Mouse (Mus musculus): ENCODE data around the gene Rarb.

Rarb gene

DNA sequence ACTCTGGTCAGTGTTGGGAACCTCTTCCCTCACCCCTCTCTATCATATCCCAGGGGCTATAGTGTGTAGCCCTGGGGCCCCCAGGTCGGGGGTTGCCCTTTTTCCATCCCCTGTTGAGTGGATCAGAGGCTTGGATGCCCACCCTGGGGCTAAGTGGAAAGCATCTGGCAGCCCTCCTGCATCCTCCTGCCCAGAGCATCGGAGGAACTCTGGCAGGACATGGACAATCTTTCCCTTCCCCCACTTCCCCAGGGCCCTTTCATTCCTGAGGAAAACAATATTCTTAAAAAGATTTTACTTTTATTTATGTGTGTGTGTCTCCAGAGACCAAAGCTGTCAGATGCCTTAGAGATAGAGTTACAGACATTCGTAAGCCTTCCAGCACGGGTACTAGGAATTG, 281.5 kb downstream of the Rarb start:
- no peak for DNase-seq (ENCODE audit: low read depth, low spot score)

DNA sequence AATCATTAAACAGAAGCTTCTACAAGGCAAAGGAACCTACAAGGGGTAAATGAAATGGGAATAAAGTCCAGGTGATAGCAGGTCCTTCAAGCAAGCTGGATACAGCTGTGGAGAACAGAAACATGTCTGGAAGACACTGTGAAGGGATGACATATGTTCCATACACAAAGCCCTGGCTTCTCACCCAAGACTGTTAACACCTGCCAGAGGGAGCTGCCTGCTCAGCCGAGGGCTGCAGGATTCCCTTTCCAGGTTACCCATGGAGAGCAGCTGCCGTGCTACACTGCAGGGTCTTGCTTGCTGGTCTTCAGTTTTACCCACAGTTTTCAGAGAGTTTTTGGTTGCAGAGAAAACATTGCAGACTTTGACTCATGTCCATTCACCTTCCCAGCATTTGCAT, 290.3 kb downstream of the Rarb start:
- DNase-seq (ENCODE audit: low read depth, low spot score) = no peak

DNA sequence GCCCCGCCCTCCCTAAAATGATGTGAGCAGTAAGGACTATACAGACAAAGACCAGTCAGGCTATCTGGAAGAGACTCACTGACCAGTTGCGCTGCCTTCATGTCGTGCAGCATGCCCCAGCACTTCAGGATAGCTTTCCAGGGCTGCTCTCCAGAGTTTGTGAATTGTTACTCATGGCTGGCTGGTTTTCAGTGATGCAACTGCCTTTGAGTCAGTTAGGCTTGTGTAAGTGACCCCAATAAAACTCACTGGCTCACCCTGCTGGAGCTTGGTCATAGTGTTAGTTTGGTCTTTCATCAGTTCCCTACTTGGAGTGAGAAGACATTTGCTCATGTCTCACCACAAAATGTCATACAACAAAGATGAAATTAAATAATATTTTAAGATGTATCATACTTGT, 292.8 kb downstream of the Rarb start:
- no peak for DNase-seq (ENCODE audit: low read depth, low spot score)

DNA sequence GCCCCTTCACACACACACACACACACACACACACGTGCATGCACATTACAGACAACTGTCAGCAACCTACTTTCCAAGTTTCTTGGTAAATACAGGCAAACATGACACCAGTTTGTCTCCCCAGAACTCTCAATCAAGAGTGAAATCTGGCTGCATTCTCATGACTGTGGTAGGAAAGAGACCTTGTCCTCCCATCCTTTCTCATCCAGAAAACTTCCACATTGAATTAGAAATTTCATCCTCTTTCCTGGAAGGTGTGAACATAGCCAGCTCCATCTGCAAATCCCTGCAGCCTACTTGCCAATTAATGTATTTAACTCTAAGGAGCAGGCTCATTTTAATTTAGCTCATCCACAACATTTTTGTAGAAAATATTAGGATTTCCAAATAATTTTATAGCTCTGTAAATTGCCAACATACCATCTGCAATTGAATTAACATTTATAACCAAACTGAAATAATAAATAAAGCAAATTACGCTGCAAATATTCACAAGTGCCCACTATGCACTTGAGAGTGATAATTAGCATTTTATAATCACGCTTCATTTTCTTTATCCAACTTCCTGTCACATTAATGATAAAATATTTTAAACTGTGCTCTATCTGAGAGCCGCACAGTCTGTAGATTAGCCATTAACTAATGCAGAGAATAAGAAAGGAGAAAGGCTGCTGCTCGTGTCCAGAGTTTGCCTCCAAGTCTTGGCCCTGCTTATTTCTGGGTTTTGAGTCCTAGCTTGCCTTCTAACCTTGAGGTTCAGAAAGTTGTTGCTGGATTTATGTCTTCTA, 293.6 kb downstream of the Rarb start:
- DNase-seq (ENCODE audit: low read depth, low spot score) = no peak

DNA sequence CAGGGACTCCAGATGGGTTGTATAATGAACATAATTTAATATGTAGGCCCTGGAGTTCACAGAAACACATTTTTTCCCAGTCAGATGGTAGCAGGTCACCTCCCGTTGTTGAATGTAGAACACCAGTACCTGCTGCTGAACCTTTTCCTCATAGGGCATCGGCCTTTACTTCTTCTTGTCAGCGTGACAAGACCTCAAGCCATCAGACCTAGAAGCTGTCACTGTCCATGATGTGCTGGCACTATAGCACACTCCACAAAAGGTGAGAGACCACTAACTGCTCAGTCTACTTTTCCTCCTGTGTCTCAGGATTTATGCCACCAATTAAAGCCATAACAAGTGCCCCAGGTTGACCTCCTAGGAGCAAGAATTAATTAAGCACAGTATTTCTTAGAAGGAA, 296.1 kb downstream of the Rarb start:
- DNase-seq (ENCODE audit: low read depth, low spot score) = no peak

DNA sequence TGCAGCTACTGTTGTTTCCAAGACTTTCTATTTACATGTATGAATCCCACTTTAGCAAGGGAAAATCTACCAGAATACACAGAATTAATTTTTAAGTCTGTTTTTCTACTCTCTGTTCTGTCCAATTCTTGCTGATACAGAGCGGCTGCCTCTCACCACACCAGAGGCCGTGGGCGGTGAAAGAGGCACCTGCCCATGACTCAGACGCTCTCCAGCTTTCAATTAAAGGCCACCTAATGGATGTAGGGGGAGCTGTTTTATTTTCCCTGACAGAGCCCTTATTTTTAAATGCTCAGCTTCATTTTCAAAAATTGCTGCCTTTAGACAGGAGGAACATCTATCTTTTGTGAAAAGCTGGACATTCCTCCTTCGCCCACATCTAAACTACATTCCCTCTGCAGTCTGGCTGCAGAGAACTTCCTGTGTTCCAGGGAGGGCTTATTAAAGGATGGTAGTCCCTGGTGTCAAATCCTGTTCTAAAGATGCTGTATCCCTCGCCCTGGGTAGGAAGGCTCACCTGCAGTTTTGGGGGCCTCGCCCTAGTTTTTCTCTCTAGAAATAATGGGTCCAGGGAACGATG, 299.3 kb downstream of the Rarb start:
- DNase-seq (ENCODE audit: low read depth, low spot score) = no peak

DNA sequence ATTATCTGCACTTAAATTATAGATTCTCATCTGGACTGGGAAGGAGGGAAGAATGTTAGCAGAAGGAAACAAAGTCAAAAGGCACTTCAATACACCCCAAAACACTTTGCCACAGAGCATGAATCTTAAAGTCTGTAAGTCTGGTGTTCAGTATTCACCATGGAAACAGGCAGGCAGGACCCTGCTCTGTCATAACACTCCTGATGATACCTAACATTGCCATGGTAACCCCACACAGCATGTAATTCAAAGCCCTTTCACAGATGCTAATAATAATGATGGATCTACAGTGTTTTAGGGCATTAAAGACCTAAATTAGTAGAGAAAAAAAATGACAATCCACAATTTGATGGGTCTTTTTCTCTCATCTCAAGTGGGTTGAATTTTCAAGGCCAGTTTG, 301.0 kb downstream of the Rarb start:
- no peak for DNase-seq (ENCODE audit: low read depth, low spot score)

DNA sequence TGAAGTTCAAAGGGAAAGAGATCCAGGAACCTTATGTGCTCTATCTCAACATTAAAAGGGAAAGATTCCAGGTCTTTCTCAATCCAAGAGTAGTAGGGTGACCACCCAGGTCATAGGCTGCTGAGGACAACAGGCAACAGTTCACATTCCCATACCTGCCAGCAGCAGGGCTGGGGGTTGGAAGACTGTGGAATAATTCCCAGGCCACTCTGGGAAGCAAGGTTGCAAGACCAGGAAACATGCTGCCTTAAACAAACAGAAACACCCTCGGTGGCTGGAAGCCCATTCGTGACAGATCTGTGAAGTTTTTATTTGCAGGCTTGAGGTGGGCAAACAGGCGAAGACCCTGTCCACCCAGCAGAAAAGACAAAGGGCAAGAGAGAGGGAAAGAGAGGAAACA, 303.2 kb downstream of the Rarb start:
- no peak for DNase-seq (ENCODE audit: low read depth, low spot score)

DNA sequence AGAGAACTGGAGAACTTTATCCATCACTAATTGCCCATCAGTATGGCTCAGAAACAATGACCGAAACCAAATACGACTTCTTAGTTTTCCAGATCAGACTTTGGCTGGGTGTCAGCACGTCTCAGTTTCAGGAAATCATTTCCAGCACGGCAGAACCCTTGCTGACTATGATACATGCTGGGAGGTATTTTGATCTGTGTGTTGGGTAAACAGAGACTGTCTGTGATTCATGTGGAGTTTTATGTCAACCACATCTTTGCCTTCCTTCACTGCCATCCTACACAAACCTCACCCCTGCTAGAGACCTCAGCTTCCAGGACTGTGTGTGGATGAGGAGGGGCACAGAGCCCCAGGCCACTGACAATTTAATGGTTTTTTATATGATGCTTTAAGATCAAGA, 308.4 kb downstream of the Rarb start:
- no peak for DNase-seq (ENCODE audit: low read depth, low spot score)

DNA sequence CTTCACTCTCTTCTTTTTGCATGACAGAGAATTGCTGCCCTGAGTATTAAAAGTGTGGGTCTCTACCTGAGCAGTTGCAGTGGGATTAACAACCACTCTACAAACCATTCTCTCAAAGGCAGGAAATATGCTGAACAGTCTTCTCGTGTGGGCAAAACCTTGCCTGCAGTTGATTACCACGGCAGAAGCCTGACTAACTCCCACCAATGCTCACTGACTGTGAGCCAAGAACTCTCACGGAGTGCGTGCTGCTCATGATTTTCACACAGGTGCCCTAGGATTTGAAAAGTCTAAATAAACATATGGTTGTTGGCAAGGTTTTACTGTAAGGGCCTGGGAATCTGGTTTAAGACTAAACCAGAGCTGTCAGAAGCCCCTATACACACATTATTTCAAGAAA, 309.1 kb downstream of the Rarb start:
- DNase-seq (ENCODE audit: low read depth, low spot score) = no peak

DNA sequence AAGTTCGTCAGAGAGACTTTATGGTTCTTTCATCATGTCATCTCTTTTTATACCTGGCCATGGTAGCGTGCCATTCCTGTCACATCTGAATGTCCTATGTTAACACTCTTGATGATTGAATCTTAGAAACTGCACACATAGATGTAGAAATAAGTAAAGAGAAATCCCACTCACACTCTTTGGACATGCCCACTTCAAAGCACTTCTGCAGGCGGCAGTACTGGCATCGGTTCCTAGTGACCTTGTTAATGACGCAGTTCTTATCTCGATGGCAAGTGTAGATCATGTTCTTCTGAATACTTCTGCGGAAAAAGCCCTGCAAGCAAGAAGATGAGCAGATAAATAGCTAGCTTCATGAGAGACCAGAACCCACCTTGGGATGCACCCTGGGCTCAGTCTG, 310.2 kb downstream of the Rarb start:
- no peak for DNase-seq (ENCODE audit: low read depth, low spot score)

DNA sequence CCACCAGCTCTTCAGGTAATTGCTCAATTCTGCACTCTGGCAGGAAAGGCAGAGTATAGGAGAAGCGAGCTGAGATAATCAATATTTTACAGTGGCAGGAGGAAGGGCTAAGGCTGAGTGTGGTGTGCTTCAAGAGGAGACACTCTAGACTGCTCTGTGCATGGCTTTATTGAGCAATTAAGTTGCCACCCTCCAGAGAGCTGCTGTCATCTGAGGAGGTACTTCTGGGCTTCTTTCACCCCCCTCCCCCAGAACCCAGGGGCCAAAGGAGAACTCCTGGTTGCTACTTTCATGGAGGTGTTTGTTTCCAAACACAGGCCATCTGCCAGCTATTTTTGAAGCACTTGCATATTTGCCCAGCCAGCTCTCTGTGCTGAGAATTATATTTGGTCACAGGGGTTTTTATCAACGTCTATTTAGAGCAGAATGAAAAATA, 321.7 kb downstream of the Rarb start:
- no peak for DNase-seq (ENCODE audit: low read depth, low spot score)

DNA sequence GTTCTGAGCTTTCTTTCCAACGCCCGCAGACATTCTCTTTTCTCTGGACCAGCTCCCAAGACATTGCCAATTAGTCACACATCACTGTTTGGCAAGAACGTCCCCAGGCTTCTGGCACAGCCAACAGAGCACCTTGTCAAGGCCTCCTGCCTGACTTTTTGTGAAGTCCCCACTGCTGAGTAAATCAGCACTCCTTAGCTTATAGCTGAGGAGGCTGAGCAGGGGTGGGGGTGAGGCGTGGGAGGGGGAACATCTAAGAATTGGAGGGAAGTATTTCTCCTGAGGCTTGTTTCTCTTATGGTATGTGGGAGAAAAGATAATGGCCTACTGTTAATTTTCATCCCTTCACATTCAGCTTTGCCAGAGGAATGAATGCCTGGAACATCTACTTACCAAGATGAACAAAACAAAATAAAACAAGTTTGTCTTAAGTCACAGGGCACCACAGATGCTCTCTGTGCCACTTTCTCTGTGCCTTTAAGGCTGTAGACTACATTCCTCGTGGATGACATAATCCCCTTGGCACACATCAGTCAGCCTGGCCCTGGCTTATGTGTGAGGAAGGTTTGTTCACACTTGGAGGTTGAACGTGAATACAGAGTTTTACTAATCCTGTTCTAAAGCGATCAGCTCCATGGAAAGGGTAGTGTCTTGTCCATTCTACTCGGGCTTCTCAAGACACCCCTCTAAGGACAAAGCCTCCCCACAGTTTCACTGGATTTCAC, 335.1 kb downstream of the Rarb start:
- no peak for DNase-seq (ENCODE audit: low read depth, low spot score)

DNA sequence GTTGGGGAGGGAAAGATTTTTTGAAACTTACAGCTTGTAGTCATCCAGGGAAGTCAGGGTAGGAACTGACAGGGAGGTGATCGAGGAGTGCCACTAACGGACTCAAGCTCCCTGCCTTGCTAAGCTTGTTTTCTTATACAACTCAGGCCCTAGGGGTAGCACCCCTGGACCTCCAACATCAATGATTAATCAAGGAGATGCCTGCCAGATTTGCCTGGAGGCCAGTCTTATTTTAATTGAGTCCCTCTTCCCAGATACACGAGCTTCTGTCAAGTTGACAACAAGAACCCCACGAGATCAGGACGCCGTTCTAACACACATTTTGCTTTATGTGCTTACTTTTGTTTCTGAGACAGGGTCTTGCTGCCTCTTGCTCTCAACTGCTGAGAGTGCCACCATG, 338.3 kb downstream of the Rarb start:
- no peak for DNase-seq (ENCODE audit: low read depth, low spot score)

DNA sequence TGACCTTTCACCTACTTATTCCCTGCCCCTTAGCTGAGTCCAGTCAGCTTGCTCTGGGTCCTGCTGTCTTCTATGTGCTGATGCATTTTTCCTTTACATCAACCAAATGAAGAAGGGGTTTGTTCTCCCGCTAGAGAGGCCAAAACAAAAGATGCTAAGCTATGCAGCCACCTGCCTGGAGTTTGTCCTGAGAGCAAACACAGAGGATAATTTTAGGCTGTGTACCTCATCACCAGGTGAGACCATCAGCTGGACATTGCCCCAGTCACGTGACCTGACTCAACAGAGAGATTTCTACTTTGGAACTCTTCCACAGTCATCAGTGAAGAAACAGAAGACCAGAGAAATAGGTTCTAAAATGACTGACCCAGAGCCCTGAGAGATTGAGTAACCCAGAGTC, 339.4 kb downstream of the Rarb start:
- no peak for DNase-seq (ENCODE audit: low read depth, low spot score)

DNA sequence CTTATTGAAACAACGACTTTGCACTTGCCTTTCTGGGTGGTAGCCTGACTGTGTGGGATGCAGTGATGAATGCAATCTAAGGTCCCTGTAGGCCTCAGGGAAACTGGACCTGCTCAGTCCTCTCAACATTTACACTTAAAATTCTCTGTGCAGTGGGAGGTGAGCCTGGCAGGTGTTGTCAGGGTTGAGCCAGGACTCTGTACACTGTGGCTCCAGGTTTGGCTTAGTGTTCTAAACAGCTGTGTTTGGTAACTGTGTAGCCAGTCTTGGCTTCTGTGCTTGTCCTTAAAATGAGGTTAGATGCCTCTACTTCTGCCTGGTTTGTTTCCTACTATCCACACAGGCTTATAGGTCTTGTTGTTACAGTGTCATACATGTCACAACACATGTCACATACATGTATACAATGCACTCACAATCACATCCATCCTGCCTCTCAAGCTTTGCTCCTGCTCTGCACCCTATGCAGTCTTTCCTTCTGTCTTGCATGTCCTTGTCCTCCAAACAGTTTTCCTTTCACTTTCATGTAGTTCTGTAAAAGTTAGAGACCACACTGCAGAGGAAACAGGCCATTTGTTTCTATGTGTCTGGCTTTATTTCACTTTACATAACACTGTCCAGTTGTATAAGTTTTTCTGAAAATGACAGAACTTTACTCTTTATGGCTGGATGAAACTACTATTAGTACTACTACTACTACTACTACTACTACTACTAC, 340.2 kb downstream of the Rarb start:
- no peak for DNase-seq (ENCODE audit: low read depth, low spot score)

DNA sequence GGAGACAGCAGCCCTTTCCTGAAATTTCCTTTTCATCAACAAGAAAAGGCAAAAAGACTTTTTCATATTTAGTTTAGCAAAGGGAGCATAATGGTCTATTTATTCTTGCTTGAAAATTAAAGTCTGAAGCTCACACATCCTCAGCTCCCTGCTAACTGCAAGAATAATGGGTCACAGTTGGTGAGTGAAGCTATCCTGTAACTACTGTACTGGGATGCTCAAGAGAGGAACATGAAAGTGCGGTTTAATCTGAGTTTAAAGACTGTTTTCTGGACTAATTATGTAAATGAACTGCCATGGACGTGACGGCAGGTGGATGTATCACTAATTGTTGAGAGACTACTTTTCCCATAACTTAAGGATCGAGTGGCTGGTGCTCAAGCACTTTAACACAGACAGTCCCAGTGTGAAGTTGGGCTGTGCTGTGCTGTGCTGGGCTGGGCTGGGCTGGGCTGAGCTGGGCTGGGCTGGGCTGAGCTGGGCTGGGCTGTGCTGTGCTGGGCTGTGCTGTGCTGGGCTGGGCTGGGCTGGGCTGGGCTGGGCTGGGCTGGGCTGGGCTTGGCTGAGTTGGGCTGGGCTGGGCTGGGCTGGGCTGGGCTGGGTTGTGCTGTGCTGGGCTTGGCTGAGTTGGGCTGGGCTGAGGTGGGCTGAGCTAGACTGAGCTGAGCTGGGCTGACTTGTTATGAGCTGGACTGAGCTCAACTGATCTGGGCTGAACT, 370.5 kb downstream of the Rarb start:
- DNase-seq (ENCODE audit: low read depth, low spot score) = no peak

DNA sequence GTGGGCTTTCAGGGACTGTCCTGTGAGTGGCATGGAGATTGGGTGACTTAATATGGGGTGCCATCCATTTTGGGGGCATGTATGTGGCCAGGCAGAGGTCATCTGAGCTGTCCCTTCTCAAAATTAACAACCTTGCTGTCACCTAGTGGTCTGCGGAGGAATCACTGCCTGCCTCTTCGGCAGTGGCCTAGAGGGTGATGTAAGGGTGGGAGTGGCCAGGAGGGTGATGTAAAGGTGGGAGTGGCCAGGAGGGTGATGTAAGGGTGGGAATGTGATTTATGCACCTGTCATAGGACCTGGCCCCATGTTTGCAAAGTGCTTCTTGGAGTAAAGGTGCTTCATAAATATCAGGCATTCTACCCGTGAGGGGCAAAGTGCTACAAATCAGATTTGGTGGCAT, 371.4 kb downstream of the Rarb start:
- DNase-seq (ENCODE audit: low read depth, low spot score) = peak; percentile 66

DNA sequence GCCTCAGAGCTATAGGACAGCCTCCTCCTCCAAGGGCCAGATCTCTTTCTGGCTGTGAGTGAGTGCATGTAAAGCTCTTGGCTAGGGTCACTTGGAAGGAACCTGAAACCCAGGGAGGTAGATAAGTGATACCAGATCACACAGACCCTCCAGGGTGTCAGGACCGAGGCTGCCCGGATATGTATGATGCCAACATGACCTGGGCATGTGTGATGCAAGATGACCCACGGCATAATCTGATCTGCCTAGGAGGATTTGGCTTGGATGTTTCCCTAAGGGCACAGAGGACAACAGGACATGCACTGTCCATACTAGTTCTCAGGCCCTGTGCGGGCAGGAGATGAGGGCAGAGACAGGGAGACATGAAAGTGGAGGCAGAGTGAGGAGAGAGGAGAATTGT, 374.1 kb downstream of the Rarb start:
- DNase-seq (ENCODE audit: low read depth, low spot score) = no peak

DNA sequence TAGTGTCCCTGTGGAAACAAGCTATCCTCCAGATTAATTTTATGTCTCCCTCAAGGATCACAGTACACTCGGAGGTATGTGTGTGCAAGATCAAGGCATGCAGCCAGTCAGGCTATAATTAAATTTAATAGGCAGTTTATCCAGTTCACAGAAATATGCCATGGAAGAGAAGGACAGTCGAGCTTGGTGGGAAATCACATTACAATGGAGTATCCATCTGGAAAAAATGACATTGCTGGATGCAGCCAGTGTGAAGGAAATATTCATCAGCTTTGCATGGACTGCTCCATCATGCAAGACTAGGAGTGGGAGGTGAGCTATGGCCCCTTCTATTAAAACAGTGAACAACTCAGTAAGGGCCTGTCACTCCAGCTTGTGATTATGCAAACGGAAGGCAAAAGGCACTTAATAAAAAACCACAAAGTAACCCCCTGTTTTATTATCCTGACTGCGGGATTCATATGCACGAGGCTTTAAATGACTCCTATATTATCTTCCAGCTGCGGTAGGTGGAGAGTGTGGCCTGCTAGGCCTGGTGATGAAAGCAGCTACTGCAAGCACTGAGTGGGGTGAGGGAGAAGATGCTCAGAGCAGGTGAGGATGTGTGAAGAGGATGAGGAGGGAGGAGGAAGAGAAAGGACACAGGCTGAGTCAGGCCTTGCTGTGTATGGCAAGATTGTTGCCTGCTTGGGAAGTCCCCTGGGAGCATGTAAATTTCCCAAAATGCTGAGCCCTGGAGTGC, 379.4 kb downstream of the Rarb start:
- DNase-seq (ENCODE audit: low read depth, low spot score) = no peak

DNA sequence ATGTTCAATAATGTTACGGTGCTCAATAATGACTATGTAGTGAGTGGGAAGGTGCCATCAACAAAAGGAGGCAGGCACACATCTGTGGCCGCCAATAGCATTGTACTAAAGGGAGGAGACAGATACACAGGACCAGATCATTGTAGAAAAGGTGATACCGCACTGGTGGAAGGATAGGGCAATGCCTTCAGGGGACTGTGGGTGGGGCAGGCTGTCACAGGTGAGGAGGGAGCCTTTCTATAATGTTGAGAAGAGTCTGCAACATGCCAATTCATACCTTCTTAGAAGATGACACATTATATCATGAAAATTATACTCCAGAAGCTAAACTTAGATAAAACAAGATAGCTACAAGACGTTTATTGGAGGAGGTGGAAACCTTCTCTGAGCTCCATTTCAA, 381.6 kb downstream of the Rarb start:
- no peak for DNase-seq (ENCODE audit: low read depth, low spot score)
